In genomic region chr14:16242947-16243602, GRCm38 (mm10) we compare ENCODE assay signal across 8 mouse cellular contexts. TPM values are rescaled to one million over a fixed set of nuclear protein-coding genes. Genes with fewer than 3 reads are reported as not detected.
A peak's percentile ranks its signal among the peaks of the same experiment; 100 is the strongest.
DNase-seq lines count a peak whose midpoint lies in the region; ATAC-seq lines count a peak whose summit lies in the region.

No protein-coding gene starts in this region.

- ATAC-seq in activated CD4-positive, CD25-positive, alpha-beta regulatory T cell, adult 4 months: peak; percentile 84
- ATAC-seq in megakaryocyte, adult 5-6 weeks (ENCODE audit: poor library complexity, severe bottlenecking): peak; percentile 81

- peak; percentile 86 for DNase-seq in embryo, embryonic 10 days (ENCODE audit: low spot score)
- DNase-seq in gastrocnemius, postnatal 10 days: peak; percentile 87
- peak; percentile 53 for DNase-seq in hindlimb bud, embryonic 11.5 days (ENCODE audit: extremely low spot score, low read depth, low spot score)
- DNase-seq in left cerebral cortex, adult 8-10 months (ENCODE audit: low spot score in 2 of 2): peak; percentile 85 to 88
- peak; percentile 91 for DNase-seq in right cerebral cortex, adult 18-20 months
- DNase-seq in urinary bladder, adult 2 months (ENCODE audit: low spot score): peak; percentile 91

RNA-seq across cellular contexts. Expression of gene Ngly1, which starts 6.0 kb away (rescaled TPM):
- 10 to 100 TPM; 70.5 to 98.9 TPM for polyA plus RNA-seq in activated CD4-positive, CD25-positive, alpha-beta regulatory T cell, adult 4 months (2017; shearing (Covaris generic))
- total RNA-seq in gastrocnemius, postnatal 10 days (2021): 10 to 100 TPM; 44.2 to 46.2 TPM
- total RNA-seq in left cerebral cortex, adult 8-10 months (2022): 10 to 100 TPM; 29.6 to 31.0 (median 30.4) TPM
- 43.9 and 56.2 TPM in 2 replicates for total RNA-seq in megakaryocyte, adult 5-6 weeks (2015)
- 39.9 and 44.9 TPM in 2 replicates for total RNA-seq in megakaryocyte, adult 5-6 weeks (2017)
- 26.2 and 26.6 TPM in 2 replicates for polyA plus RNA-seq in urinary bladder, adult 2 months (2012; rRNA removed)

RNA-seq across cellular contexts. Expression of gene Oxsm, which starts 6.5 kb away (rescaled TPM):
- 1 to 10 TPM; 5.1 to 5.3 TPM for polyA plus RNA-seq in activated CD4-positive, CD25-positive, alpha-beta regulatory T cell, adult 4 months (2017; shearing (Covaris generic))
- total RNA-seq in gastrocnemius, postnatal 10 days (2021): 10 to 100 TPM; 11.0 to 11.8 TPM
- total RNA-seq in left cerebral cortex, adult 8-10 months (2022): 10 to 100 TPM; 11.0 to 14.2 (median 12.4) TPM
- total RNA-seq in megakaryocyte, adult 5-6 weeks (2015): 11.7 and 14.8 TPM in 2 replicates
- total RNA-seq in megakaryocyte, adult 5-6 weeks (2017): 8.5 and 9.2 TPM in 2 replicates
- 7.4 and 8.0 TPM in 2 replicates for polyA plus RNA-seq in urinary bladder, adult 2 months (2012; rRNA removed)

Comparison
In these comparisons a context has a peak if more than half of its experiments do, and no peak if none do; other contexts are left out.
1. Peak in every context shown above with its lines: DNase-seq and ATAC-seq.